Mouse (Mus musculus) testis, adult 2 months (tissue): Measurements from ENCODE around the gene Wdtc1. TPM values are rescaled to one million over a fixed set of nuclear protein-coding genes. Genes with fewer than 3 reads are reported as not detected.

ENCODE experiments used
- H3K27ac ChIP-seq: fragments of 200-500 bp; 2 replicates; pipeline ENCODE4 v1.5.1; 2012; ENCODE audit warnings: low read depth, low read length; ENCODE audit not compliant: control insufficient read depth, insufficient read depth
- H3K27me3 ChIP-seq: fragments of 200-500 bp; 2 replicates; pipeline ENCODE4 v1.6.1; 2012; ENCODE audit warnings: mild to moderate bottlenecking, low read length, moderate library complexity; ENCODE audit not compliant: control insufficient read depth, insufficient read depth
- H3K36me3 ChIP-seq: fragments of 200-500 bp; 2 replicates; pipeline ENCODE4 v1.6.1; 2012; ENCODE audit warnings: mild to moderate bottlenecking, low read length; ENCODE audit not compliant: control insufficient read depth, insufficient read depth
- H3K4me1 ChIP-seq: fragments of 200-500 bp; 2 replicates; pipeline ENCODE4 v1.6.1; 2012; ENCODE audit warnings: low read length; ENCODE audit not compliant: control insufficient read depth, insufficient read depth
- H3K4me3 ChIP-seq: fragments of 200-500 bp; 2 replicates; pipeline ENCODE4 v1.5.1; 2012; ENCODE audit warnings: low read depth, mild to moderate bottlenecking, low read length, moderate library complexity, mixed read lengths; ENCODE audit not compliant: control insufficient read depth
- CTCF ChIP-seq: fragments of 200-500 bp; IDR thresholded peaks from 2 replicates; pipeline ENCODE4 v1.5.1; 2012; ENCODE audit warnings: low read depth, mild to moderate bottlenecking, inconsistent platforms, low read length, moderate library complexity; ENCODE audit not compliant: control insufficient read depth, insufficient read depth, insufficient replicate concordance
- POLR2A ChIP-seq: fragments of 200-500 bp; IDR thresholded peaks from 2 replicates; pipeline ENCODE4 v1.6.1; 2012; ENCODE audit warnings: low read depth, mild to moderate bottlenecking, inconsistent platforms, low read length, moderate library complexity; ENCODE audit not compliant: control insufficient read depth
- polyA plus RNA-seq: library from polyadenylated mRNA; depleted of rRNA; stranded (reverse); fragments of >200 nt; gene quantifications from 2 replicates; pipeline ENCODE4 v1.2.3, GENCODE M21; 2012

The Wdtc1 gene
- polyA plus RNA-seq, 1 experiment, result 323 TPM

GRCm38 (mm10) chr4:133374011-133374410, 20.7 kb upstream of the Wdtc1 start:
- Histone ChIP-seq H3K4me1 (peaks cover 6% of the 10 kb centered on the region), H3K36me3 (no peaks in the 10 kb centered on the region), H3K4me3 (no peak overlapping the region), H3K27me3 (no peaks in the 10 kb centered on the region), H3K27ac (no peak overlapping the region)
- TF ChIP-seq CTCF (no peak), POLR2A (no peak)

- Histone ChIP-seq H3K4me3 (no peak overlapping the region), H3K4me1 (peaks cover 6% of the 10 kb centered on the region), H3K27ac (no peak overlapping the region), H3K27me3 (no peaks in the 10 kb centered on the region), H3K36me3 (no peaks in the 10 kb centered on the region)
- TF ChIP-seq POLR2A (no peak), CTCF (no peak)
Observed at GRCm38 (mm10) chr4:133372278-133372665, 19.0 kb upstream of the Wdtc1 start.

DNA sequence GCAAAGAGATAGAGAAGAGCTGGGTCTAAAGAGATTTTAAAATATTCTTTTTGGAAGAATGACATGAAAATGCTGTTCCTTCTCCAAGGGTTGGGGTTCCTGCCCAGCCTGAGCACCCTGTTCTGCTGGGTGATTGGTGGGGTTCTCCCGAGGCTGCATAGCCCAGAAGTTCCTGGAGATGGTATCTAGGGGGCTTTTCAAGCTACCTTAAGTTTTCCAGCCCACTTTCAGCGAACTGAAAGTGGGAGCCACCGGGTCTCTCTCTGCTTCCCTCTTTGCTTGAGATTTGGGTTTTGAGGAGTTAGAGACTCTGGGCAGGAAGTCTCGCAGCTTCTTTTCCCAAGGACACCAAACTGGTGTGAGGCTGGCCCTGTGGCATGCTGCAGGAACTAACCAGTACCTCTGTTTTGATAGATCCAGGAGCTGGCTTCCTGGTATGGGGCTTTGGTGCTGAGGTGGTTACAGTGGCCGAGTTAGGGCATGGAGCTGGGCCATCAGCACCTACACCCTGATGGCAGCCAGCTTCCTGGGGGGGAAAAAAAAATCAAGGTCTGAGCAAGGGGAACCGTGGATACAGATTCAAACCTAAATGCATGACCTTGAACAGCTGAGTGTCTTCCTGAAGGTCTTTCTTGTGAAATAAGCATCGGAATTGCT, 18.5 kb upstream of the Wdtc1 start:
- H3K4me3 ChIP-seq, result no peak overlapping the region; the same call in 1 of the 2 replicates
- no peaks in the 10 kb centered on the region for H3K27me3 ChIP-seq
- peaks cover 6% of the 10 kb centered on the region for H3K4me1 ChIP-seq
- H3K36me3 ChIP-seq, result no peaks in the 10 kb centered on the region
- H3K27ac ChIP-seq, result no peak overlapping the region
- TF ChIP-seq CTCF (no peak), POLR2A (no peak)

- H3K27me3 ChIP-seq, result no peaks in the 10 kb centered on the region
- H3K27ac ChIP-seq, result no peak overlapping the region
- no peak for TF ChIP-seq CTCF
- TF ChIP-seq POLR2A, result no peak
- peak overlapping the region; percentile 95 for H3K4me3 ChIP-seq
- peaks cover 6% of the 10 kb centered on the region for H3K4me1 ChIP-seq
- H3K36me3 ChIP-seq, result no peaks in the 10 kb centered on the region
Observed at GRCm38 (mm10) chr4:133370298-133371274, 17.3 kb upstream of the Wdtc1 start.

DNA sequence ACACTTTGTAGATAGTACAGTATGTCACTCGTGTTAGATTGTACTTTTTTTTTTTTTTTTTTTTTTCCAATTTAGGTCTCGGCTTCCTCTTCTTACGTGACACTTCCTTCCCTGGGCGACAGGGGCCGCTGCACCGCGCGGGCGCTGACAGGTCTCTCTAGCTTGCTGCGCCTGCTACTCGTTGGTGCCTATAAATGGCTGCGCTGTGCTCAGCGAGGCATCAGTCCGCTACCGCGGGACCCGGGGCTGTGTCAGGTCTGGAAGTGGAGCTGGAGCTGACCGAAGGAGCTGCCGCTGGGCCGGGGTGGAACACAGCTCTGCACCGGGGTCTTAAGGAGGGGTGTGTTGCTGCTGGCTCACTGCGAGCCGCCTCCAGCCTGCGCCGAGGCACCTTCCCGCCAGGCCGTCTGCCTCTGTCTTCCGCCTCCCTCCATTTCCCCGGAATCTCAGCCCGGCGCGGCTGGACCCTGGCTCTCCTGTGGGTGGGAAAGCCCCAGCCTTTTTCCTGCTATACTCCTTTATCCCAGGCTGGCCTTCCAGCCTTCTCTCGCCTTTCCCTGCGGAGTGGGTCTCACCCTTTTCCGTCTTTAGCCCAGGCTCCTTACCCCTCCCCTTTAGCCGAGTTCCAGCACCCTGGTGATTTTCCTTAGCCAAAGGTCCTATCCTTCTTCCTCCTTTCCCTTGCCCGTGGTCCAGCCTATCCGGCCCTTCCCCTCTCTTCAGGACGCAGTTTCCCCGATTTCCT, 16.4 kb upstream of the Wdtc1 start, which contains the start of gene Slc9a1:
Slc9a1 (plus strand) TSS at position 154 of the 745 bp plus-strand sequence.
- peak within 1 kb of the TSS; percentile 65 for H3K27ac ChIP-seq
- no peaks in the 10 kb centered on the region for H3K36me3 ChIP-seq
- H3K4me3 ChIP-seq, result peak within 1 kb of the TSS; percentile 95
- peaks cover 6% of the 10 kb centered on the region for H3K4me1 ChIP-seq
- H3K27me3 ChIP-seq, result no peaks in the 10 kb centered on the region
- TF ChIP-seq CTCF (peak; percentile 93), POLR2A (peak; percentile 100)

- TF ChIP-seq CTCF (no peak), POLR2A (no peak)
- peak overlapping the region; percentile 88 for H3K4me3 ChIP-seq
- peaks cover 2% of the 10 kb centered on the region for H3K27me3 ChIP-seq
- peaks cover 7% of the 10 kb centered on the region for H3K4me1 ChIP-seq
- no peak overlapping the region for H3K27ac ChIP-seq
- no peaks in the 10 kb centered on the region for H3K36me3 ChIP-seq
Observed at GRCm38 (mm10) chr4:133354641-133355040, 1.4 kb upstream of the Wdtc1 start.
